Mouse (Mus musculus) heart, embryonic 13.5 days (tissue): ENCODE data around the gene Babam2. TPM values are rescaled to one million over a fixed set of nuclear protein-coding genes. Genes with fewer than 3 reads are reported as not detected.
"Not testable (repeated sequence)": the region's sequence is repeated elsewhere in the genome, so short reads cannot be mapped to it uniquely, and the experiment has no call there.

Experiments used
- ATAC-seq: fragments of 200-750 bp; cut with Nextera tagmentation; 2 replicates; pipeline ENCODE4 v1.8.0; 2017; ENCODE audit warnings: moderate TSS enrichment; ENCODE audit not compliant: insufficient number of reproducible peaks, low FRiP score, low TSS enrichment; ENCODE audit errors: extremely low read depth
- H3K27ac ChIP-seq: fragments of 300-500 bp; sonication (generic); replicated peaks from 2 replicates; pipeline ENCODE4 v1.5.1; 2015; ENCODE audit warnings: moderate library complexity, mild to moderate bottlenecking, inconsistent platforms
- H3K27me3 ChIP-seq: fragments of 300-500 bp; sonication (generic); replicated peaks from 2 replicates; pipeline ENCODE4 v1.6.1; 2015; ENCODE audit warnings: mild to moderate bottlenecking, inconsistent platforms
- H3K36me3 ChIP-seq: fragments of 300-500 bp; sonication (generic); 2 replicates; pipeline ENCODE4 v1.6.1; 2015; ENCODE audit warnings: mild to moderate bottlenecking, inconsistent platforms
- H3K4me1 ChIP-seq: fragments of 300-500 bp; sonication (generic); 2 replicates; pipeline ENCODE4 v1.6.1; 2015; ENCODE audit warnings: inconsistent platforms
- H3K4me2 ChIP-seq: fragments of 300-500 bp; sonication (generic); 2 replicates; pipeline ENCODE4 v1.6.1; 2015; ENCODE audit warnings: inconsistent platforms, mild to moderate bottlenecking, moderate library complexity
- H3K4me3 ChIP-seq: fragments of 300-500 bp; sonication (generic); 2 replicates; pipeline ENCODE4 v1.5.1; 2015; ENCODE audit warnings: moderate library complexity, mild to moderate bottlenecking, inconsistent platforms
- H3K9ac ChIP-seq: fragments of 300-500 bp; sonication (generic); 2 replicates; pipeline ENCODE4 v1.6.1; 2015; ENCODE audit warnings: inconsistent platforms, mild to moderate bottlenecking, moderate library complexity
- H3K9me3 ChIP-seq: fragments of 300-500 bp; sonication (generic); 2 replicates; pipeline ENCODE4 v1.6.1; 2016; ENCODE audit warnings: inconsistent platforms
- WGBS: fragments of 180-500 bp; shearing (Covaris S2); methylation state at CpG from one replicate; pipeline ENCODE4 v1.1.7; 2015; ENCODE audit warnings: mixed read lengths; 5-methylcytosine and 5-hydroxymethylcytosine counted together
- polyA plus RNA-seq: library from polyadenylated mRNA; unstranded; fragments of >200 nt; fragmentation: Nextera tagmentation; extraction: Ambion mirVana; gene quantifications from 2 replicates; pipeline ENCODE4 v1.2.1, GENCODE M21; 2015

Gene Babam2
- polyA plus RNA-seq, 1 experiment from 2014 or later, result 43.3 TPM

DNA sequence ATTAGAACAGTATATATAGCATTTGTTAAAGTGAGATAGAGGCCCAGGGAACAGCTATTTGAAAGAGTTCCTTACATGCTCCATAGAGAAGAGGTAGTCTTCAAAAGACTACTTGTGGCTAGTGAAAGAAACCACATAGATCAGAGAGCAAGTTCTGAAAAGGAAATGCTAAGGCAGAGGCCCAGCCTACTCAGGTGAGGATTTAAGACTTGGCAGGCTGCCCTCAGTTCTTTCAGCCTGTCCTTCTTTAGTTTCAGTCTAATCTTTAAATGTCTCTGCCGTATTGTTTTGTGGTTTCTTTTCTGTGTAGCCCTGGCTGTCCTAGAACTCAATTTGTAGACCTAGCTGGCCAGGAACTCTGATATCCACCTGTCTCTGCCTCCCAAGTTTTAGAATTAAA, 134.1 kb downstream of the Babam2 start:
- Histone ChIP-seq H3K9me3 (peaks cover 17% of the 10 kb centered on the region), H3K4me3 (no peak overlapping the region), H3K9ac (no peak overlapping the region), H3K36me3 (0 out of 2 replicates have a peak, but pooled peaks cover 10% of the 10 kb centered on the region), H3K27ac (no peak overlapping the region), H3K4me1 (peaks cover 10% of the 10 kb centered on the region), H3K4me2 (no peak overlapping the region), H3K27me3 (no peaks in the 10 kb centered on the region)
- ATAC-seq, result no peak
- WGBS, result 48% methylated on average over 1 of the region's 1 CpGs

GRCm38 (mm10) chr5:31835691-31836090, 138.2 kb downstream of the Babam2 start:
- Histone ChIP-seq H3K27me3 (no peaks in the 10 kb centered on the region), H3K27ac (peak overlapping the region; percentile 39), H3K36me3 (0 out of 2 replicates have a peak, but pooled peaks cover 10% of the 10 kb centered on the region), H3K4me2 (no peak overlapping the region), H3K4me1 (peaks cover 21% of the 10 kb centered on the region), H3K4me3 (no peak overlapping the region), H3K9me3 (peaks cover 17% of the 10 kb centered on the region), H3K9ac (no peak overlapping the region)
- no peak for ATAC-seq
- WGBS, result 57% methylated on average over 2 of the region's 2 CpGs

DNA sequence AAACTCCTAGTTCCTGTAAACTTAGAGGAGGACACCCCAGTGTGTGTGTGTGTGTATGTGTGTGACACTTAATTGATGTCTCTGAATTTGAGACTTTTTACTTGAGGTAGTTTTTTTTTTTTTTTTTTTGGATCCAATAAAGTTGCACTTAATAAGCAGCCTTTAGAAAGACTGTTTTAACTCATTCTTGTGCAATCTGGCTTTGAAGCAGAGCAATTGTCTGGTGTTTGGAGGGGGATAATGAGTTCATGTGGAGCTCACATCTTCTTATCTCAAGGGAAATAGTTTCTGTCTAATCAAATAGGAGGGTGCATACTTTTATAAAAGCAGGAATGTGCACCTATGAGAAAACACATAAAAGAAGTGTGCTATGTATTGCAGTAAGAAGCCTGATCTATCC, 142.5 kb downstream of the Babam2 start:
- no peak overlapping the region for H3K4me2 ChIP-seq
- H3K9ac ChIP-seq, result no peak overlapping the region
- no peaks in the 10 kb centered on the region for H3K36me3 ChIP-seq
- H3K27me3 ChIP-seq, result no peaks in the 10 kb centered on the region
- peak overlapping the region; percentile 36; the same call in 1 of the 2 replicates for H3K27ac ChIP-seq
- ATAC-seq, result no peak
- peaks cover 22% of the 10 kb centered on the region for H3K4me1 ChIP-seq
- no peak overlapping the region for H3K4me3 ChIP-seq
- H3K9me3 ChIP-seq, result peaks cover 6% of the 10 kb centered on the region; the same call in 1 of the 2 replicates

DNA sequence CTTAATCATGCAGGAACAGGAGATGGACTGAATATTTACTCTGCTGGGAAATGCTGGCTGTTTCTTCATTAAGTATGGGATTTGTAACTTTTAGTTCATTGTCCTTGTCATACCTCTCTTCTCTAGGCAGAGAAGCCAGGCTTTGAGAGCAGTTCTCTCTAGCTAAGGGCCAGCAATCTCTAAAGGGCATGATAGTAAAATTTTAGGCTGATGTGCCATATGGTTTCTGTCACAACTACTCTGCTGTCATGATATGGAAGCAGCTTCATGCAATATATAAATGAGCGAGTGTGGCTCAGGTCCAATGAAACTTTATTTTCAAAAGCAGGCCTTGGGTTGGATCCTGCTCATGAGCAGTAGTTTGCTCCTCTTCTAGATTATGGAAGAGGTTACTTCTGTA, 142.9 kb downstream of the Babam2 start:
- Histone ChIP-seq H3K4me1 (peaks cover 22% of the 10 kb centered on the region), H3K9ac (no peak overlapping the region), H3K4me3 (no peak overlapping the region), H3K9me3 (peaks cover 1% of the 10 kb centered on the region; the same call in 1 of the 2 replicates), H3K4me2 (no peak overlapping the region), H3K27ac (peak overlapping the region; percentile 45), H3K36me3 (no peaks in the 10 kb centered on the region), H3K27me3 (no peaks in the 10 kb centered on the region)
- no peak for ATAC-seq
- WGBS, result 72% methylated on average over 1 of the region's 1 CpGs

- 79% methylated on average over 3 of the region's 3 CpGs for WGBS
- H3K27me3 ChIP-seq, result no peaks in the 10 kb centered on the region
Measured at GRCm38 (mm10) chr5:31844856-31845255, 147.4 kb downstream of the Babam2 start.

DNA sequence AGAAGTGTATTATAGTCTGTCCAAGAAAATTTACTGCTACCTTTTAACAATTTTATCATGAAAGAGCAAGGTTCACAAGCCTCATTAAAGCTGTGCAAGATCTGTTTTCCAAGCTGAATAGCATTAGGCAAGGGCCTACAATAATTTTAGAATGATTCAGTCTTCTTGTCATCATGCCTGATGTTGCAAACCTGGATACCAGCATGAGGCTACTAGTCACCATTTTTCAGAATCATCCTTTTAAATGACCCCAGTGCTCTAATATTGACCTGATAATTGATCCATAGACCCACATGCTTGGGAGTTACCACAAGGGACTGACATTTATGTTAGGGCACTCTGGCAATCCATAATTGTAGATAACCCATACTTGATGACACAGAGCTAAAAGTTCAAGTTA, 149.5 kb downstream of the Babam2 start:
- H3K9me3 ChIP-seq, result 0 out of 2 replicates have a peak, but pooled peaks cover 2% of the 10 kb centered on the region
- ATAC-seq, result no peak
- no peaks in the 10 kb centered on the region for H3K36me3 ChIP-seq
- H3K4me2 ChIP-seq, result no peak overlapping the region
- no peaks in the 10 kb centered on the region for H3K4me1 ChIP-seq
- no peak overlapping the region for H3K27ac ChIP-seq
- H3K4me3 ChIP-seq, result no peak overlapping the region
- H3K9ac ChIP-seq, result no peak overlapping the region
- H3K27me3 ChIP-seq, result no peaks in the 10 kb centered on the region

More at GRCm38 (mm10) chr5:31844856-31845255, 147.4 kb downstream of the Babam2 start:
- Histone ChIP-seq H3K4me2 (no peak overlapping the region), H3K4me3 (no peak overlapping the region), H3K9ac (no peak overlapping the region), H3K9me3 (no peaks in the 10 kb centered on the region), H3K4me1 (peaks cover 10% of the 10 kb centered on the region), H3K27ac (no peak overlapping the region), H3K36me3 (no peaks in the 10 kb centered on the region)
- ATAC-seq, result no peak

- Histone ChIP-seq H3K27me3 (no peaks in the 10 kb centered on the region), H3K9me3 (0 out of 2 replicates have a peak, but pooled peaks cover 2% of the 10 kb centered on the region), H3K27ac (no peak overlapping the region), H3K9ac (no peak overlapping the region), H3K4me1 (no peaks in the 10 kb centered on the region), H3K4me3 (no peak overlapping the region), H3K36me3 (no peaks in the 10 kb centered on the region), H3K4me2 (no peak overlapping the region)
- ATAC-seq, result no peak
Measured at GRCm38 (mm10) chr5:31848995-31849394, 151.5 kb downstream of the Babam2 start.

DNA sequence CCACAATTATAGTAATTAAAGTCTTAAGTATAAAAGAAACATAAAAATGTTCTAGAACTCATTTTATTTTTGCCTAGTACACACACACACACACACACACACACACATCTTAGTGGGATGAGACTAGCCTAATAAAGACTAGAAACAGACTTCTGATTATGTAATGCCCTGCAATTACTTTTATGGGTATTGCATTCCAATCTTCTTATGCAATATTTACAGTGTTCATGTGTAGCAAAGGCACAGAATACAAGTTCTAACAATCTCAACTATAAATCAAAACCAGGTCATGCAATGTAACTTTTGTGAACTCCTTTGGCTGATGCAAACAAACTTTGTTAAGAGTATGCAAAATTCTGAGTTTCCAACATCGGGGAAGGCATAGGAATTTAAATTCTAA, 155.3 kb downstream of the Babam2 start:
- no peaks in the 10 kb centered on the region for H3K4me1 ChIP-seq
- H3K4me3 ChIP-seq, result no peak overlapping the region
- no peaks in the 10 kb centered on the region for H3K27me3 ChIP-seq
- H3K4me2 ChIP-seq, result no peak overlapping the region
- H3K9me3 ChIP-seq, result 0 out of 2 replicates have a peak, but pooled peaks cover 2% of the 10 kb centered on the region
- no peak overlapping the region for H3K27ac ChIP-seq
- WGBS, result 86% methylated on average over 1 of the region's 1 CpGs
- H3K9ac ChIP-seq, result no peak overlapping the region
- H3K36me3 ChIP-seq, result no peaks in the 10 kb centered on the region
- ATAC-seq, result no peak

DNA sequence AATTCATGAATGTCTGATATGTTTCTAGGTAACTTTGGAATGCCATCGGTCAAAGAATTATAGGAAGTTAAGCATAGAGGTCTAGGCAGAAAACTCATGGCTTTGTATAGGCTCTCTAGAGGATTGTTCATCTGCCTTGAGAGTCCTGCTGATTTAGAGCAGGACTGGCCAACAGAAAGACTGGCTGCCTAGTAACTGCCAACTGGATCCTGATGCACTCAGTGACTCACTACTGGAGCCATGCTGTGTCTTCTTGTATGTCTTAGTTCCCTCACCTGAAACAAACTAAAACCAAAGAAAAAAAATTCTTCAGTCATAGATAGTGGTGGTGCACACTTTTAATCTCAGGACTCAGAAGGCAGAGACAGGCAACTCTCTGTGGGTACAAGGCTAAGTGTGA, 156.3 kb downstream of the Babam2 start:
- Histone ChIP-seq H3K9me3 (0 out of 2 replicates have a peak, but pooled peaks cover 2% of the 10 kb centered on the region), H3K36me3 (no peaks in the 10 kb centered on the region), H3K4me1 (no peaks in the 10 kb centered on the region), H3K27me3 (no peaks in the 10 kb centered on the region), H3K4me2 (no peak overlapping the region), H3K9ac (no peak overlapping the region), H3K4me3 (no peak overlapping the region), H3K27ac (no peak overlapping the region)
- no peak for ATAC-seq
- 92% methylated on average over 1 of the region's 1 CpGs for WGBS

DNA sequence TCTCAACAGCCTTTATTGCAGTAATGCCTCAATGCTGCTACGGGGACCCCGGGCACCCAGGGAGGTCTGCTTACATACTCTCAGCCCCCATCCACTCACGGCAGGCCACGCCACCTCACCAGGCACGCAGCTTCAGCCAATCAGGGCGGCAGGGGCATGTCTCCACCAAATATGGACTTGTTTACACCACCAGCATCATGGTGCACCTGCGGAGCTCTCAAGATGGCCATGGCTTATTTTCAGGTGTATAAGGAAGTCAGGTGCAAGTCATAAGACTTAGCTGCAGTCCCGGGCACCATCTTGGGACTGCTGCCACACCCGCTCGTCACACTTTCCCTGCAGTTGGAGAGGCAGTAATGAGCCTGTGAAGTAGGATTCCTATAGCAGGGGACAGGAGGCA, 161.4 kb downstream of the Babam2 start:
- WGBS, result 74% methylated on average over 10 of the region's 10 CpGs
- not testable (repeated sequence) for ATAC-seq, H3K9ac ChIP-seq, H3K36me3 ChIP-seq, H3K4me3 ChIP-seq, H3K4me1 ChIP-seq, H3K27me3 ChIP-seq, H3K27ac ChIP-seq, H3K4me2 ChIP-seq, H3K9me3 ChIP-seq

GRCm38 (mm10) chr5:31860426-31860825, 162.9 kb downstream of the Babam2 start:
- no peak overlapping the region for H3K4me3 ChIP-seq
- ATAC-seq, result no peak
- H3K4me1 ChIP-seq, result no peaks in the 10 kb centered on the region
- H3K36me3 ChIP-seq, result no peaks in the 10 kb centered on the region
- H3K4me2 ChIP-seq, result no peak overlapping the region
- 55% methylated on average over 1 of the region's 1 CpGs for WGBS
- H3K27ac ChIP-seq, result no peak overlapping the region
- H3K27me3 ChIP-seq, result no peaks in the 10 kb centered on the region
- no peak overlapping the region for H3K9ac ChIP-seq
- no peaks in the 10 kb centered on the region for H3K9me3 ChIP-seq

DNA sequence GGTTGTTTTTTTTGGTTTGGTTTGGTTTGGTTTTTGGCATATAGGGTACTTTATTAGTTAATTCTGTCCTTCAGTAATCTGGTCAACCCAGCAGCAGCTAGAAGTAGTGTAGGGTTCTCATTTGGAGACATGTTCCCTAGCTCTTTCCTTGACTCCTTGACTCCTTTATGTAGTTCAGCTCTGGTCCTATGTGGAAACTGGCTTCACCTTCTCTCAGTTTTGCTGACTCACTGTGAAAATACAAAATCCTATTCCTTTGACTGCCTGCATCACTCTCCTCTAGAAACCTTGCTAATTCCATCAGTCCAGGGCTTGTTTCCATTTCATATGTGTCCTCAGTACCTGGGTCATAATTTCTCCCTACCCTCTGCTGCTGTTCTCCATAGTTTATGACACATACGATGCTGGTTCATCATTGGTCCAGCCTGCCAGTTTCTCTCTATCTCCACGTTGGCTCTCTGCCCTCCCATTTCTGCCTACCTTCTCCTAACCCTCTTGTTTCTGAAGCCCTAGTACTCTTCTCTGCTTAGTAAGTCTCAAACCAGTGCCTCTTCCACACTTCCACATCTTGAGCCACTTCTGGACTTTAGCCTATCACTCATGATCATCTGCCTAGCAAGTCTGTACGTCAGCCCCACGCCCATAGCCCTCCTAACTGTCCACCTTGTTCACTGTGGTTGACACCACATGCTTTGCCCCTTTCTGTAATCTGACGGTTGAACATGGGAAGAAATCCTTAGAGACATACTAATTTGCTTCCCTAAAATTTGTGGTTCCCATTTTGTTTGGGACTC, 163.5 kb downstream of the Babam2 start:
- no peaks in the 10 kb centered on the region for H3K27me3 ChIP-seq
- no peak overlapping the region for H3K9ac ChIP-seq

More for the DNA sequence above, 163.5 kb downstream of the Babam2 start:
- no peak for ATAC-seq
- Histone ChIP-seq H3K4me3 (no peak overlapping the region), H3K4me2 (no peak overlapping the region), H3K4me1 (peaks cover 4% of the 10 kb centered on the region), H3K27ac (no peak overlapping the region), H3K9me3 (no peaks in the 10 kb centered on the region), H3K36me3 (no peaks in the 10 kb centered on the region)
- WGBS, result 83% methylated on average over 5 of the region's 5 CpGs
